Mouse (Mus musculus) heart, postnatal 0 days (tissue): ENCODE measurements around the gene Nt5dc2.

Experiments
- CTCF ChIP-seq: IDR thresholded peaks from 2 replicates; pipeline ENCODE4 v1.5.1; 2016; ENCODE audit warnings: antibody characterized with exemption, control low read depth, low read depth
- EP300 ChIP-seq: IDR thresholded peaks from 2 replicates; pipeline ENCODE4 v1.6.1; 2016; ENCODE audit warnings: antibody characterized with exemption, low read depth

GRCm38 (mm10) chr14:31136411-31137280, 5.8 kb downstream of the Nt5dc2 start:
- TF ChIP-seq CTCF (no peak), EP300 (no peak)
